Mouse (Mus musculus): ENCODE results near the gene 1700025G04Rik. TPM values are rescaled to one million over a fixed set of nuclear protein-coding genes. Genes with fewer than 3 reads are reported as not detected.
A peak's percentile ranks its signal among the peaks of the same experiment; 100 is the strongest.

The 1700025G04Rik gene
- polyA plus RNA-seq, 1 experiment from 2014 or later, result 14.1 TPM

GRCm38 (mm10) chr1:151917736-151918135, 172.2 kb downstream of the 1700025G04Rik start:
- DNase-seq (ENCODE audit: low spot score), result no peak

GRCm38 (mm10) chr1:151914494-151914893, 175.4 kb downstream of the 1700025G04Rik start:
- Histone ChIP-seq H3K36me3 (ENCODE audit: insufficient read depth, low read length) (no peaks in the 10 kb centered on the region), H3K9ac (replicated peaks; ENCODE audit: low read depth) (no peak overlapping the region), H3K4me3 (ENCODE audit: low read depth, low read length) (no peak overlapping the region), H3K27me3 (replicated peaks; ENCODE audit: insufficient read depth, low read length) (no peaks in the 10 kb centered on the region), H3K27ac (ENCODE audit: low read length) (no peak overlapping the region), H3K4me2 (replicated peaks; ENCODE audit: low read depth, low read length) (no peak overlapping the region), H3K9me3 (ENCODE audit: low read length) (no peaks in the 10 kb centered on the region), H3K4me1 (ENCODE audit: insufficient read depth, low read depth, low read length) (no peaks in the 10 kb centered on the region)
- TF ChIP-seq EP300 (IDR thresholded peaks at IDR 0.05), result no peak
- no peak for TF ChIP-seq CTCF (IDR thresholded peaks at IDR 0.05)
- 85% methylated on average over 9 of the region's 9 CpGs for WGBS
- ATAC-seq (no peak), DNase-seq (ENCODE audit: low spot score) (no peak)

More at GRCm38 (mm10) chr1:151917736-151918135, 172.2 kb downstream of the 1700025G04Rik start:
- Histone ChIP-seq H3K9me3 (ENCODE audit: low read length) (no peaks in the 10 kb centered on the region), H3K36me3 (ENCODE audit: insufficient read depth, low read length) (no peaks in the 10 kb centered on the region), H3K4me2 (replicated peaks; ENCODE audit: low read depth, low read length) (no peak overlapping the region), H3K4me1 (ENCODE audit: insufficient read depth, low read depth, low read length) (no peaks in the 10 kb centered on the region), H3K9ac (replicated peaks; ENCODE audit: low read depth) (no peak overlapping the region), H3K27me3 (replicated peaks; ENCODE audit: insufficient read depth, low read length) (no peaks in the 10 kb centered on the region), H3K4me3 (ENCODE audit: low read depth, low read length) (no peak overlapping the region), H3K27ac (ENCODE audit: low read length) (no peak overlapping the region)
- no peak for TF ChIP-seq EP300 (IDR thresholded peaks at IDR 0.05)
- ATAC-seq, result no peak
- 86% methylated on average over 3 of the region's 3 CpGs for WGBS

- TF ChIP-seq CTCF (IDR thresholded peaks at IDR 0.05) (no peak), EP300 (IDR thresholded peaks at IDR 0.05) (peak; percentile 25; the same call in 1 of the 2 replicates)
- Histone ChIP-seq H3K36me3 (ENCODE audit: insufficient read depth, low read length) (no peaks in the 10 kb centered on the region), H3K4me1 (ENCODE audit: insufficient read depth, low read depth, low read length) (no peaks in the 10 kb centered on the region), H3K9ac (replicated peaks; ENCODE audit: low read depth) (no peak overlapping the region), H3K4me2 (replicated peaks; ENCODE audit: low read depth, low read length) (no peak overlapping the region), H3K27ac (ENCODE audit: low read length) (no peak overlapping the region), H3K27me3 (replicated peaks; ENCODE audit: insufficient read depth, low read length) (no peaks in the 10 kb centered on the region), H3K9me3 (ENCODE audit: low read length) (no peaks in the 10 kb centered on the region), H3K4me3 (ENCODE audit: low read depth, low read length) (no peak overlapping the region)
- WGBS, result 51% methylated on average over 4 of the region's 4 CpGs
- DNase-seq (ENCODE audit: low spot score) (peak; percentile 57), ATAC-seq (peak; percentile 77)
Measured at GRCm38 (mm10) chr1:151907014-151907413, 182.9 kb downstream of the 1700025G04Rik start.

GRCm38 (mm10) chr1:151900706-151901360, 189.1 kb downstream of the 1700025G04Rik start:
- H3K9me3 ChIP-seq (ENCODE audit: low read length), result no peaks in the 10 kb centered on the region
- no peak overlapping the region for H3K27ac ChIP-seq (ENCODE audit: low read length)
- no peaks in the 10 kb centered on the region for H3K27me3 ChIP-seq (replicated peaks; ENCODE audit: insufficient read depth, low read length)
- ATAC-seq (no peak), DNase-seq (ENCODE audit: low spot score) (no peak)
- H3K9ac ChIP-seq (replicated peaks; ENCODE audit: low read depth), result no peak overlapping the region
- H3K4me2 ChIP-seq (replicated peaks; ENCODE audit: low read depth, low read length), result no peak overlapping the region
- H3K4me1 ChIP-seq (ENCODE audit: insufficient read depth, low read depth, low read length), result no peaks in the 10 kb centered on the region
- H3K4me3 ChIP-seq (ENCODE audit: low read depth, low read length), result no peak overlapping the region
- no peaks in the 10 kb centered on the region for H3K36me3 ChIP-seq (ENCODE audit: insufficient read depth, low read length)
- WGBS, result 75% methylated on average over 12 of the region's 12 CpGs
- no peak for TF ChIP-seq EP300 (IDR thresholded peaks at IDR 0.05)
- TF ChIP-seq CTCF (IDR thresholded peaks at IDR 0.05), result no peak

GRCm38 (mm10) chr1:151899964-151900363, 190.0 kb downstream of the 1700025G04Rik start:
- Histone ChIP-seq H3K36me3 (ENCODE audit: insufficient read depth, low read length) (no peaks in the 10 kb centered on the region), H3K4me1 (ENCODE audit: insufficient read depth, low read depth, low read length) (no peaks in the 10 kb centered on the region), H3K4me3 (ENCODE audit: low read depth, low read length) (no peak overlapping the region), H3K27ac (ENCODE audit: low read length) (no peak overlapping the region), H3K9me3 (ENCODE audit: low read length) (no peaks in the 10 kb centered on the region), H3K9ac (replicated peaks; ENCODE audit: low read depth) (no peak overlapping the region), H3K27me3 (replicated peaks; ENCODE audit: insufficient read depth, low read length) (no peaks in the 10 kb centered on the region), H3K4me2 (replicated peaks; ENCODE audit: low read depth, low read length) (no peak overlapping the region)
- 77% methylated on average over 7 of the region's 7 CpGs for WGBS
- TF ChIP-seq CTCF (IDR thresholded peaks at IDR 0.05), result no peak
- TF ChIP-seq EP300 (IDR thresholded peaks at IDR 0.05), result no peak
- ATAC-seq, result no peak
- no peak for DNase-seq (ENCODE audit: low spot score)

- Histone ChIP-seq H3K27me3 (replicated peaks; ENCODE audit: insufficient read depth, low read length) (no peaks in the 10 kb centered on the region), H3K4me2 (replicated peaks; ENCODE audit: low read depth, low read length) (no peak overlapping the region), H3K36me3 (ENCODE audit: insufficient read depth, low read length) (no peaks in the 10 kb centered on the region), H3K9me3 (ENCODE audit: low read length) (no peaks in the 10 kb centered on the region), H3K4me3 (ENCODE audit: low read depth, low read length) (no peak overlapping the region), H3K9ac (replicated peaks; ENCODE audit: low read depth) (no peak overlapping the region), H3K4me1 (ENCODE audit: insufficient read depth, low read depth, low read length) (peaks cover 2% of the 10 kb centered on the region; the same call in 1 of the 2 replicates), H3K27ac (ENCODE audit: low read length) (no peak overlapping the region)
- no peak for DNase-seq (ENCODE audit: low spot score)
- 53% methylated on average over 4 of the region's 4 CpGs for WGBS
- TF ChIP-seq CTCF (IDR thresholded peaks at IDR 0.05) (no peak), EP300 (IDR thresholded peaks at IDR 0.05) (no peak)
- ATAC-seq, result no peak
Measured at GRCm38 (mm10) chr1:151895406-151895805, 194.5 kb downstream of the 1700025G04Rik start.

All from lung, postnatal 0 days (tissue).